Mouse (Mus musculus): ENCODE data around the gene Prl.
"Not testable (repeated sequence)": the region's sequence is repeated elsewhere in the genome, so short reads cannot be mapped to it uniquely, and the experiment has no call there.

Prl gene

DNA sequence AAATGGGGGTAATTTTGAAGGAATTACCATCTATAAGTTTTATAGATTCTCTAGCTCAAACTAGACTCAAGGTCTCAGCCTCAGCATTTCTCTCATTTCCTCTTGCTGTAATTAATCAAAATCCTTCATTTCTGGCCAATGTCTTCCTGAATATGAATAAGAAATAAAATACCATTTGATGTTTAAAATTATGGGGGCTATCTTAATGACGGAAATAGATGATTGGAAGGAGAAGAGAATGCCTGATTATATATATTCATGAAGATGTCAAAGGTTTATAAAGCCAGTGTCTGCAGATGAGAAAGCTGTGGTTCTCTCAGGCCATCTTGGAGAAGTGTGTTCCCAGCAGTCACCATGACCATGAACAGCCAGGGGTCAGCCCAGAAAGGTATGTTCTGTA is at the start of gene Prl:
Gene Prl, plus strand, starts transcription at position 301 of the 400 bp plus-strand sequence.
- ChIA-PET CTCF (no interaction called here), POLR2A (no interaction called here)

DNA sequence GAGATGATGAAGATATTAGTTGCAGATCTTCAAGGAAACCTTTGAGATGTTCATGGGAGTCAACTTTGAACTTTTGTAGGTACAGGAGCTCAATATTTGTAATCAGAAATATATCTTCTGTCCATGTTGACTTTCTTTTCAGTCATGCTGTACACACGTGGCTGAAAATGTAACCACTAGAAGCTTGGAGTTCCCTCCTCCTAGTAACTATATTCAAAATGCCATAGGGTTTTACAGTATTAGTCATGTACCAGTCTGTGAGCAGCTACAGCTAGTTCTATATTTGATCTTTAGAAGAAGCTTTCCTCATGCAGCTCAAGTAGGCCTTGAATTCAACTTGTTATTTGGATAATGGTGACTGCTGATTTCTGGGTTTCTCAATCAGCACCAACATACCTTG is 30.8 kb upstream of the Prl start:
- CTCF ChIA-PET = no interaction called here
- POLR2A ChIA-PET = no interaction called here

DNA sequence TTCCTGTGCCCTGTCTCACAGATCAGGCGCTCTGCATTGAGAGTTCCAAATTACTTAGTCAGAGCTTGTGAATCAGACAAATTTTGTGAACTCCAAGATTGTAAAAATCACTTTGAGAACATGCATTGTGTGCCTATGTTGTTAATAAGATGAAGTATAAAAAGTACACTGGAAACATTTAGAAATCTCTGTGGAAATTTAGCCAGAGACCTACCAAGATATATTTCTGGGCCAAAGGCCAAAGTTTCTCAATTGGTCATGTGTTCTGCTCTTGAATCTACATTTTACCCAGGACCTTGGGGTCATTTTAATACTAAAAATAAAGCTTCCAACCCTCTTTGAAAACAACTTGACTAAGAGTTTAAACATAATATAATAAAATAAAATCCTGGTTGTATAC is 30.0 kb upstream of the Prl start:
- ChIA-PET CTCF (no interaction called here), POLR2A (no interaction called here)

DNA sequence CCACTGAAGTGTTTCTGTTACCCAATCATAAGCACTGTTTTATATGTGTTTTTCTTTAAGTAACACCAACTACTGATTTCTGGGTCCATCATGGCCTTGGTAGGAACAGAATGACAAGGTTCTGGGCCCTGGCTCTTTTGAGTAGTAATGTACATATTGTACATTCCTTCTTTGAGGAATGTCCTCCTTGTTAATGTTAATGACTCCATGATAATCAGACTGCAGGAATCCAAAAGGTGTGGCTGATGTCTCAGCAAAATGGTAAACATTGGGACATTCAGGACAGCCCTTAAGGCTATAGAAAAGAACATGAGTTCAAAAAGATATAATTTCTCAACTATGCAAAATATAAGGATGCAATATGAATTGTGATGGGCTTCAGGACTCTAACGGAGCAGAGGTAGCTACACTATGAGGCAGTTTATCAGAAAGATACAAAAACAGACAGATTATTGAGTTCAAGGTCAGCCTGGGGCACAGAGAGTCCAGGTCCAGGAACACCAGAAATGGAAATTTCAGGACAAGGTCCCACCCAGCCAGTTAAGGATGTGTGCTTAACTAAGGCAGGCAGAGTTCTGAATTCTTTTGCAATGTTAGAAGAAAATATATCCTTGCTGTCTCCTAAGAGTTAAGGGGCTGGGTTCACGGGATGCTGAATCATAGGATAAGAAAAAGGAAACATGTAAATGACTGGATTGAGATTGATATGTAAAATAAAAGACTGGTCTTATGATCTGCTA is 28.7 kb upstream of the Prl start:
- ChIA-PET CTCF (interaction anchor here in 1 of 4 experiments (0.6 kb wide), 1 partner anchor 62 kb away, joined by 3 read pairs; no protein-coding TSS in a partner anchor), POLR2A (no interaction called here)

DNA sequence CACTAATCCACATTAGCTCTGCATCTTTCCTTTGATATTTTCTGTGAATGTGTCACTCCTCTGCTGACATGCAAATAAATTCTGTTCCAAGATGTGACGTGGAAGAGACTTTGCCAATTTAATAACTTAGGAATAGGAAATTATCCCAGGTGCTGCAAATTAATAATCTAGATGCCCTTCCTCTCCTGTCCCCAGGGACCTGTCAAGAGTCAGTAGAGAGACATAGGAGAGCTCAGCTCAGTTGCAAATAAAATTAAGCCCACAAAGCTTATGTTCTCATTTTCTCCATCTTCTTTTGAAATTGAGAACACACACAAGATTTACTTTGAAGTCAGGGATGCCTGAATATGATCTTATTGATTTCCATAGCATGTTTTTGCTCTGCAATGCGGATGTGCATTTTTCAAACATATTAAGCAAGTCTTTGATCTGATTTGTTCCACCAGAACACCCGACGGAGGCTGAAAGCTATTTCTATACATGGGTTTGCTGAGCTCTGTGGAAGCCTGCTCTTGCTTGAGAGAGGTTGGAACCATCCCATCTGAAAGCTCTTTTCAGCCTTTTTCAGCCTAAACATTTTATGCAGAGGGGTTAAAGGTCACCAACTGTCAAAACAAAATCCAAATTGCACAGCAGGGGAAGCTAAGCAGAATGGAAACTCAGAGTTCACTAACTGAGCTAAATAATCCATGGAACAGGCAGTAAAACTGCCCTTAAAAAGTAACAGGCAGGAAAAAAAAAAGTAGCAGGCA is 26.1 kb upstream of the Prl start:
- ChIA-PET CTCF (no interaction called here), POLR2A (interaction anchor here in 1 of 4 experiments (0.7 kb wide), 1 partner anchor 1195 kb away, joined by 3 read pairs; no protein-coding TSS in a partner anchor)

DNA sequence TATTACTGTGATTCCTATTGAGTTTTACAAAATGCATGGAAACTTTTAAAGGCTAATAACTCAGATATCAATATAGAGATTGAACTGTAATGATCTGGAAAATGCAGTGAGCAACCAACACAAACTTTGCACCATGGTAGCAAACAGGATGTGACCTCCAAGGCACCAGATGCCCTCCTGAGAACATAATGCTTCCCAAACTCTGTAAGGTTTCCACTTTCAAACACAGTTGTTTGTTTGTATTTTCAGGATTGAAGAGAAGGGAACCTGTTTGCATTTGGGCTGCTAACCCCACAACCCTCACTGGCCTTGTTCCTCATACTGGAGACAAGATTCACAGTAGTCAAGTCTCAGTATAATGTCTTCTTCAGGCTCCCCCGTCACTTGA is 25.5 kb upstream of the Prl start:
- CTCF ChIA-PET = no interaction called here
- POLR2A ChIA-PET = no interaction called here

DNA sequence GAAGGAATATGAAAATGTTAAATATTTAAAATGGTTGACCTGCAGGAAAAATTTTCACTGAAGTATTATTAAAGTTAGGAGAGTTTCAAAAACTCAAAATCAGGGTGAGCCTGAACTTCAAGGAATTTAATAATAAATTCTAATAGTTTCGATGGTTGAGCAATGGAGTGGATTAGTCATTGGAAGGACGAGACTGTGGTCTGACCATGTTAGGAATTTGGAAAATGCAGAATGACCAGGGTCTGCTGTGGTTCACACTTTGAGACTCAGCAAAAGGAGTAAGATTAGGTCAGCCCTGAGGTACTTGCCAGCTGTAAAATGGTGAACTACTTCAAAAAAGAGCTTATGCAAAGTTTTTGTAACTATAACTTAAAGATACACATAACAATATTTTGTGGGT is 24.4 kb upstream of the Prl start:
- POLR2A ChIA-PET = no interaction called here

DNA sequence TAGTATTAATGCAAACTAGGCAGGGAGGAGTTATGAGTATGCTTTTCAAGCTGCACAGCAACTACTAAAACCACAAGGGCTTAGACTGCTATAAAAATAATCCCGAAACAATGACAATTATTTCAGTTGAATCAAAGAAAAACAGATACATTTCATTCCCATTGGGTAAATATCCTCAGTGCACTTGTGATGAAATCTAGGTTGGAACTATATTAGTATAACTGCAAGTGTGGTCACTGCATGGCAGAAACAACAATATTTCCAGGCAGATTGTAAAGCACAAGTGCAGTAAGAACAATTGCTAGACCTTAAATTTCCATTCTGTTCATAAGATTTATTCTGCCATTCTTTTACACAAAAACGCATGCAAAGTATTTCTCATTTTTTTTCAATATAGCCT is 15.2 kb upstream of the Prl start:
- ChIA-PET CTCF (no interaction called here), POLR2A (no interaction called here)

More for the DNA sequence above, 24.4 kb upstream of the Prl start:
- CTCF ChIA-PET = no interaction called here

DNA sequence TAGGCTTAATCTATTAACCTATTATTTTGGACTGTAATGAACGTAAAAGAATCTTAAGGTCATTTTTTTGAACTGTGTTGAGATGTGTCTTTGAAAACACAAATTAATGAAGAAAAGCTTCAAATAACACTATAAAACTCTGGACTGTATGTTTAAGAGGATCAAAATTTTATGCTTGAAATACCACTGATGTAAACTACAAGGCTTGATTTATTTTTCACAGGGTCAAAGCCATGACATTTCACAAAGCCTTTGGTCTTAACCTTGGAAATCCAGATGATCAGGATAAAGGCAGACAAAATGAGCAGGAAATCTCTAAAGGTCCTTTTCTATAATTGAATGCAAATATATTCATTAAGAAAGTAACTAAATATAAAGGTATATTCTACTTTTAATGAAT is 14.0 kb upstream of the Prl start:
- ChIA-PET CTCF (no interaction called here), POLR2A (no interaction called here)

DNA sequence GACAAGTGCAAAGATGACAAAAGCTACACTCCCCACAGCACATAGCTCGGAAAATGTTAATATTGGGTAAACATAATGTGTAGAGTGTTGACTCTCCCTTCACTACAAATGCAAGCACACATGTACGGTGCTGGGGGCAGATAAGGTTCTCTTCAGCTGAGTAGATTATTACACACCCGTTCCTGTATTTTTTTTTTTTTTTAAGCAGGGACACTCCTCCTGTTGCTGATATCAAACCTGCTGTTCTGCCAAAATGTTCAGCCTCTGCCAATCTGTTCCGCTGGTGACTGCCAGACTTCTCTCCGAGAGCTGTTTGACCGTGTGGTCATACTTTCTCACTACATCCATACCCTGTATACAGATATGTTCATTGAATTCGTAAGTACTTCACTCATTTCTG is 1.8 kb downstream of the Prl start:
- POLR2A ChIA-PET = interaction anchor here in 2 of 4 experiments (0.7 kb wide), 2 partner anchors 20 to 112 kb away, joined by 3 to 4 read pairs; no protein-coding TSS in a partner anchor
- CTCF ChIA-PET = no interaction called here

DNA sequence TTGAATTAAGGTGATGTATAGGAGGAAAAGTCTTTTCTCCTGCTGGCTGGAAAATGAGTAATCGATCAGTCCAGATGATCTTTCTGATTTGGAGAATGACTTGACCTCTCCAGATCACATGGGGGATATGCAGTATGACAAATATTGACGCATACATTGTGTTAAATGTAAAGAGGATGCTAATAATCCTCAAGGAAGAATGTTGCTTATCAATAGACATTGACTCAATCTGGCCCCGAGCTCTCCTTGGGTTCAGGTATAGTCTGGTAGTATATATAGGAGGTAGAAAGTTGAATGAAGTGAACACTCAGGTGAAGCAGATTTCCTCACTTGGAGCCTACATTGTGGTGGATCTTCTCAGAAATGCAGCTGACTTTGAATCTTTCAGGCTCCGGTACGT is 36.5 kb downstream of the Prl start, which contains the start of gene Prl3d1:
Gene Prl3d1, plus strand, starts transcription at position 301 of the 400 bp plus-strand sequence.
- POLR2A ChIA-PET, CTCF ChIA-PET: not testable (repeated sequence)

Data from embryonic stem cell, embryonic (primary cell).